Mouse (Mus musculus) cerebellum, postnatal 25 days (tissue): ENCODE measurements around the gene Eml6.
"Not testable (repeated sequence)": the region's sequence is repeated elsewhere in the genome, so short reads cannot be mapped to it uniquely, and the experiment has no call there.

Experiments used
- DNase-seq, 2 experiments: peaks; one replicate each; pipeline ENCODE4 v3.0.0; 2021; ENCODE audit warnings: mixed read lengths in 2 of 2

The Eml6 gene

DNA sequence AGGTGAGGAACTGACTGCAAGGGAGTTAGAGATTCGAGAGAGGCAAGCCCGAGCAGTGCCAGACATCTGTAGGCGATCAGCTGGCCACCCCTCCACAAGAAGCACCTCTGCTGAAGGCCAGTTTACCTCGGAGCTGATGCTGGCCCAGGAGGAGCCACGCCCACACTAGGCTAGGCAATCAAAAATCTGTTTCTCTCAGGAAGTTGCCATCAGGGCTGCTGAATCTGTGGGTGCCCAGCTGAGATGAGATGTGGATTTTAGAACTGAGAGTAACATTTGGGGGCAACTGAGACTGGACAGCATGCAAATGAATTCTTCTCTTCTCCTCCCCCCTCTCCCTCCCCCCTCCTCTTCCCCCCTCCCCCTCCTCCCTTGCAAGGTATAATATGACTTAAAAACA is 238.4 kb downstream of the Eml6 start:
- DNase-seq, result no peak

DNA sequence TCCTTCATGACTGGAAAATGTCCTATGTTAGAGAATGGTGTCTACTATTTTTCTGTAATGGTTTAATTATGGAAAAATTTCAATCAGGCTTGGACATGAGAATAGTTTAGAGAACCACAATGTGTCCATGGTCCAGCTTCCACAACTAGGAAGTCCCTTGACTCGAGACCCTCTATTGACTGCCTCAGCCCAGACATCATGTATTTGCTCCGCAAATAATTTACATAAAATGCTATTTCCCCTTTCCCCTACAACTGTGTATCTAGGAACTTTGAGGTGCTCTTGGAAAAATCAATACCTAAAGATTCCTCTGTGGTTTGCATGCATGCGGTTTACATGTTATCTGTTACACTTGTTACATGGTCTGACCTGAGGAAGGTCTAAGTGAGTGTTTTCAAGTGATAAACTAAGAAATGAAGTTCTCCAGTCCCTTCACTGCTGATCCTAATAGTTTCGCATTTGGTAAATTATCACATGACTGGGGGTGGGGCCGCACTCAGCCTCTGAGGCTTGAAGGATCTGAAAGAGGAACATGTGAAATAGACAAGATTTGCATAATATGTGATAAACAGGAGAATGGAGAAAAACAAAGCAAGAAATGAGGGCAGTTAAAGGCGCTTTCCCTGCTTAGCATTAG is 239.1 kb downstream of the Eml6 start:
- DNase-seq, result no peak

DNA sequence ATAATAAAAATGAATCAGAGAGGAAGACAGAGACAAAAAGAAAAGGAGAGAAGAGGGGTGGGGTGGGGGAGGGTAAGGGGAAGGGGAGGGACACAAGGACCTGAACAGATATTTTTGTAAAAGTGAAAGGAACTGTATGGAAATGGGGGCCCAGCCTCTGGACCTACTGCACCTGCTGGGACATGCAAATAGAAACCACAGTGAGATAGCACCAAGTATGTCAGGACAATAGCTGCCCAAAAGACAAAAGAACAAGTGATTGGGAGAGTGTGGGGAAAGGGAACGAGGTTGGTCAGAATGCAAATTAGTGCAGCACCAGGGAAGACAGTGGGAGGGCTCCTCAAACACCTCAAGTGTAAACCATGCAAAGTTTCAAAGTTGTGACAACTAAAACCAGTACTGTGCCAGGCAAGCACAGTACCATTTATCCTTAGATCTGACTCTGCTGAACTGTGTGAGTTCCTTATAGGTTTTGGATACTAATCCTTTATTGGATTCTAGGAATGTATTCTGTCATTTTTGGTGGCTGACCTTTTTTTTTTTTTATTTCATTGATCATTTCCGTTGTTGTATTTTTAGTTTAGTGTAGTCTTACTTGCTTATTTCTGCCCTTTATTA is 246.3 kb downstream of the Eml6 start:
- DNase-seq, result no peak

DNA sequence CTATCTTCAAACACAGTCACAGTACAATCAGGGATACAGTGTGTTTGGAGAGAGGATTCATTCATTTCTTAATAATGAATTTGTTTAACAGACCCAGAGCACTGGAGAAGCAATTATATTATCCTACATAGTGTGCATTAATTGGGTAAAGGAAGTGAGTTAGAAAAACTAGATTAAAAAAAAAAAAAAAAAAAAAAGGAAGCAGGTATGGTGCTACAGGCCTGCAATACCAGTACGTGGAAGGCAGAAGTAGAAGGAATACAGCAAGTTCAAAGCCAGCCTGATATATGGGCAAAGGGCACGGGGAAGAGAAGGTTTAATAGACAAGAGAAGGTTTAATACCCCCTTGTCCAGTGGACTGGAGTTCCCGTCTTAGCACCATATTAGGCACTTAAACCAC is 246.9 kb downstream of the Eml6 start:
- no peak for DNase-seq

DNA sequence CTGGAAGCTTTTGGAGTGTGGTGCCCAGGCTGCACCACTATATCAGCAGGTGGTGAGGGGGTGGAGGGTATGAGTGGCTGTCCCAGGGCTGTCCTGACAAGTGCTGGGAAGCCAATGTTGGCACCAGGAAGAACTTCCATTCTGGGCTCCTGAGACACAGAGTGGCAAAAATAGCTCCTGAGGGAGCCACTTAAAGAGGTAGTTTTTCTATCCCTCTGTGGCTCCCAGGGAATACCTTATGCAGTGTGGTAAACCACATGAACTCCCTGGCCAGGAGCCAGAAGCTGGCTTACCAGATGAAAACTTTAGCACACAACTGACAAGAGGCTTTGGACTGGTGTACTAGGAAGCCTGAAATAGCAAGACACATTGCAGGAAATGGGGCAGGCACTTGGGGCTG is 247.9 kb downstream of the Eml6 start:
- peak; percentile 26 to 54 for DNase-seq

DNA sequence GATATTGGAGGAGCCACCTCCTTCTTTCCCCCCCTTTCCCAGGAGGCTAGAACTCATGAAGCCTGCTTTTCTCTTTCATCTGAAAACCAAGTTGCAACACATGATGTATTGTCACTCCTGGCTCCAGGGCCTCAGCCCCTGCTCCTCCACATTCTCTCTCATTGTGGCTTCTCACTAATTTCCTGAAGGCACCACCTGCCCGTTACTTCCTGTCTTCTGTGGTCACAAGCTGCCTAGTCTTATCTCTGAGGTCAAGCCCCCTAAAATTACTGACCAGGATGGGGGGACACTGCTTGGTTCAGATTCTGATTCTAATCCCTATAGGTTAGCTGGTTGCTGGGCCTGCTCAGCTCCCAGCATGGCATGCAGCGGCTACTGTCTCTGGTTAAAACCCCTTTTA is 251.1 kb downstream of the Eml6 start:
- no peak for DNase-seq

DNA sequence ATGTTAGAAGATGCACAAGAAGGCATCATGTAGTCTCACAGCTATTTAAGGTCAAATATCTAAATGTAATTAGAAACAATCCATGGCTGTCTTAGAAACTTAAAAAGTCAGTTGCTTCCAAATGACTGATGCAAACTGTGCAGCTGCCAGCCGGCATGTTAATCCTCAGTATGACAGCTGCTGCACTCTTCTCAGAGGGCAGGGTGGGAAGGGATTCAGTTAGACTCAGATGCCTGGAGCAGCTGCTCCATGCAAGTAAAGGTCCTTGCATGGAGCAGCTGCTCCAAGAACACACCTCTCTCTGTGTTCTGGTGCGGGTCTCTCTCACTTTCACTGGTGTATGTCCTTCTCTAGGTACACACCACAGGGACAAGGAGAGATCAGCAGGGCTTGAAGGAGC is 251.5 kb downstream of the Eml6 start:
- DNase-seq, result no peak

DNA sequence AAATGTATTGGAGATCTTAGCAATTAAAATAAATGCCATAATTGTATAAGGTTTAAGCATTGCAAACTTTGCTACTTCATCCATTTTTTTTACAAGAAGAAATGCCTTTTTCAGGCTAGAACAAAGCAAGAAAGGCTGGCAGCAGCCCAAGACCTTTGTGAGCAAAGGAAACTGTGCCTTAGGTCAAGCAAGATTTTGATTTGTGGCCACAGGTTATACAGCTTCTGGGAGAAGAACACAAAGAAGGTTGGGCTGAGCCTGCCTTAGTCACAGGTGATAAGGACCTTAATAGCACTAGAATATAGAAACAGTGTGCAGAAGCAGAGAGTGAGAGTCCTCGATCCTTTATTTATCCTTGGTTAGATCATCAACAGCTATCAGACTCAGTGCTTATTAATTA is 253.6 kb downstream of the Eml6 start:
- no peak for DNase-seq

DNA sequence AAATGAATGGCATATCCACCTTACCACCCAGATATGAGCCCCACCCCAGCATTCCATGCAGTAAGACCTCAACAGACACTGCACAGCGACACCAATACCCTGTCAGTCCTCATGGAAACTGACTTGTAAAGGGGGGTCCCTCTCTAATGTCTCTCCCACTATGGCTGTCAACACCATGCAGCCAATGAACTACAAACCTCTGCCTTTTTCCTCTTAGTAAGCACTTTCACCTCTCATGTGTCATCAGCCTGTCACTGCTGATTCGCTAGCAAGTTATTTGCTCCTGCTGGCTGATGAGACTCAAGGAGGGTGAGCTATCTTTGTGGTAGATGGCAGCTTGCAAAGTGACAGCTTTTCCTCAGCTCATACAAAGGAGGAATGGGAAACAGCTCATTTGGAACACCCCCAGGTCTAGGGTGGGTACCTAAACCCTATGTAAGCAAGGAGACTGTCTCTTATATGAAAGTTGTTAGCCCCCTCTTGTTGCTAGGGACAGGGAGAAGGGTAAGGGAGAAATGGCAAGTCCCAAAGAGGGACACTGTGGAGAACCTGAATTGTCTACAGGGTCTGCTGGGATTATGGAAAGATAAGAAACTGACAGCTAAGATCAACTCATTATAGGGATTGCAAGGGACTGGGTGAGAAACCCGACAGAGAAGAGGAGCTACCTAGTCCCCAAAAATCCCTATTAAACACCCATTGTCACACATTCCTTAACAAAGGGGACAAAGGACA is 255.0 kb downstream of the Eml6 start:
- DNase-seq, result no peak

DNA sequence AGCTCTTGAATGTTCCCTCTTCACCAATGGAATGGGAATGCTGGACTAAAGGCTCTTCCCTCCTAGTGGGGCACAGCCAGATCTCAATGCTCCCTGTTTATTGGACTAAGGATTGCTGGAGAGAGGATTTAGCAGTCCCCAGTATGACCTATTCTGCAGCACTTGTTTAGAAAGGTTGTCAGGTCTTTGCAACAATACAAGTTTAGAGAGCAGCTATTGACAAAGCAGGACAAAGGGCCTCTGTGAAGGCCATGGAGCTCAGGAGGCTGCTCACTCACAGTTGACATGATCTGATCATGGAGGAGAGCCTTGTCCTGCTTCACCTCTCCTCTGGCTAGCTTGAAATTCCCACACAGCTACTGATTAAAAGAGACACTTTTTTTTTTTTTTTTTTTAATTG is 257.3 kb downstream of the Eml6 start:
- DNase-seq, result no peak

DNA sequence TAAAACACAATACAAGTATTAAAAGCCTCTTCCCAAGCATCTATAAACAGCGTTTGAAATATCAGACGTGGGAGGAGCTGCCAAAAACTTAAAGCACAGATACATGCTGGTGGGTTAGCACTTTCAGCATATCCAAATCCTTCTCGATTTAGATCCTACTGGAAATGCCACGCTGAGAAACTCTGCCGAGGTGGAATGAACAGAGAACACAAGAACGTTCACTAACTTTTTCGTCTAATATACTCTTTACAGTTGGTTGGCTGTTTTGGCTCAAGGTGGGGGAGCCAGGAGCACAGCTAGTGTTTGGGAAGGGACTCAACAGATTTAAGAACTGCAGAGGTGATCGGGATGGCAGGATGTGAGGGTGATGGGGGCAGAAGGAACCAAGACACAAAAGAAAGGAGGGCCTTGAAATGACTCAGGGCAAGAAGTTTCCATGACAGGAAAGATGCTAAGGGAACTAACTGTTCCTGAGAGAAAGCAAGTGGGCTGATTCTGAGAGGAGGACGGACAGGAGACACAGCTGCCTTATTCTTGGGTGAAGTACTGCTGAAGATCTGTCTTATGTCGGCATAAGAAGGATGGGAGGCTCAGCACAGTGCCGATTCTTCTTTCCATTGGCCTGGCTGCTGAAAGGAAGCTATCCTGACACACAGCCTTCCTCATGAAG is 259.4 kb downstream of the Eml6 start:
- no peak for DNase-seq

DNA sequence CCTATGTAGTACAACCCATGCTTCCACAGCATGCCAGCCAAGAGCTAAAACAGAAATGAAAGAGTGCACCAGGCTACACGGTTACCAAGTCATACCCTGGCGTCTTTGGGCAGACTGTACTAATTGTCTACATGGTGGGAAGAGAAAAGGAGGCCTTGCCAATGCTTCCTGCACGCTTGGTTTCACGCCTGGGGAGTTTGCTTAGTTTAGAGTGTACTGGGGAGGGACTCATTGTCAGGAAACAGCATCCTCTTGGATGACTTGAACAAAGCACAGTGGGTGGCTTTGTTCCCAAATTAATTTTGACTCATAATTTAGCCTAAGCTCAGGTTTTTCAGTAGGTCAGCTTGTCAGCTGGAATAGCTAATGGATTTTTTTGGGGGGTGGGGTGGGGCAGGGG is 260.8 kb downstream of the Eml6 start:
- peak; percentile 48 to 58 for DNase-seq

DNA sequence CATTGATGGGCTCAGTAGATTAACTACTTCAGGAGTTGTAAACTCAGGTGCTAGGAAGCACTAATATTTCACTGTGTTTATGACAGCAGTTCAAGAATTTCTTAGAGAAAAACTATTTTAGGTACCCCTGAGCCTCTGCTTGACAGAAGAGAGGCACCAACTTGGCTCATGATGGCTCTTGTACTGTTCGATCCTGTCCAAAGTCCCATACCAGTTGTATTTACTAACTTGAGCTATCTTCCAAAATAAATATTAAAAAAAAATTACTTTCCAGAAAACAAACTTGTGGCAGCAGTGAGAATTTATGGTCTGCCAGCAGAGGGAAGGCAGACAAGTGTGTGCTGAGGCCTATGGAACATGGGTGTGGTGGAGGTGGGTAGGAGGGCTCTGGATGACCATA is 263.1 kb downstream of the Eml6 start:
- DNase-seq, result no peak

DNA sequence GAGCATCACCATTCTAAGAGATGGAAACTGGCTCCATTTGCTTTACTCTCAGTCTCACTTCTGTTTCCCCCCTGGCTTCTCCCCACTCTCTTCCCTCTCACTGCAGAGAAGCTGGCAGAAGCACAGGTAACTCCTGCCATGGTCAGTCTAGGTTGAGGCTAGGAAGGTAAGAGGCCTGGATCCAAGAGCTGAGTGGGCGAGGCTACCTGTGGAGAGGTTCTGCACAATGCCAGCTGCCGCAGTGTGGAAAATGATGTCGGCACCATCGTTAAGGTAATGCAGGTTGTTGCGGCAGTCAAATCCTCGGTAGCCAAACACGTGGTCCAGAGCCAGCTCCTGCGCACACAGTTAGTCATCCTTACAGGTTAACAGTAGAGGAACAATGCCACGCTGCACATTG is 264.4 kb downstream of the Eml6 start:
- peak; percentile 64 to 65 for DNase-seq

DNA sequence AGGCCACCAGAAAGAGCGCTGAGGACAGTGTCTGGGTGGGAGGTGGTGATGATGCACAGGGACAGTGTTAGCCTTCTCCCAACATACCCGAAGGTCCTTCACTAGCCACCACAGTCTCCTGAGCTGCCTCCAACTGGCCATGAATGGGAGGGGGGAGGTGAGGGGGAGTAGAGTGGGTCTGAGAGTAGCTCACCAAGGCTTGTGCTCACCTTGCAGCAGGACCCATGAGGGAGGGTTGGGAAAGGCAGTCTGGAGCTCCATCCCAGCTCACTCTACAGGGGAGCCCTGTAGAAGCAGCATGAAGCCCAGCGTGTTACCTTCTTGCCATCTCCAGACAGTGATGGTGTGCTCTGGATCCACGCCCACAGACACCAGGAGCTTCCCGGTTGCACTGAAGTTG is 267.2 kb downstream of the Eml6 start:
- DNase-seq, result no peak

DNA sequence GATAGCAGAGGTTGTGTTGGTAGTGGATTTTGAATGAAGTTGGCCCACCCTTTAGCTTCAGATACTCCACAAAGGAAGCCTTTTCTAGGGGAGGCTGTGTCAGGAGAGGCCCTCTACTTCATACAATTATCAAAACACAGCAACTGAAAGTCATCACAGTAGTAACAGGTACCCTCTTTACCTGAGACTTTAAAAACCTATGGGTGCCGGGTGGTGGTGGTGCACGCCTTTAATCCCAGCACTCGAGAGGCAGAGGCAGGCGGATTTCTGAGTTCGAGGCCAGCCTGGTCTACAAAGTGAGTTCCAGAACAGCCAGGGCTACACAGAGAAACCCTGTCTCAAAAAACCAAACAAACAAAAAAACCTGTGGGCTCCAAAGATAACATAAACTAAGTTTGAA is 269.8 kb downstream of the Eml6 start:
- not testable (repeated sequence) for DNase-seq

DNA sequence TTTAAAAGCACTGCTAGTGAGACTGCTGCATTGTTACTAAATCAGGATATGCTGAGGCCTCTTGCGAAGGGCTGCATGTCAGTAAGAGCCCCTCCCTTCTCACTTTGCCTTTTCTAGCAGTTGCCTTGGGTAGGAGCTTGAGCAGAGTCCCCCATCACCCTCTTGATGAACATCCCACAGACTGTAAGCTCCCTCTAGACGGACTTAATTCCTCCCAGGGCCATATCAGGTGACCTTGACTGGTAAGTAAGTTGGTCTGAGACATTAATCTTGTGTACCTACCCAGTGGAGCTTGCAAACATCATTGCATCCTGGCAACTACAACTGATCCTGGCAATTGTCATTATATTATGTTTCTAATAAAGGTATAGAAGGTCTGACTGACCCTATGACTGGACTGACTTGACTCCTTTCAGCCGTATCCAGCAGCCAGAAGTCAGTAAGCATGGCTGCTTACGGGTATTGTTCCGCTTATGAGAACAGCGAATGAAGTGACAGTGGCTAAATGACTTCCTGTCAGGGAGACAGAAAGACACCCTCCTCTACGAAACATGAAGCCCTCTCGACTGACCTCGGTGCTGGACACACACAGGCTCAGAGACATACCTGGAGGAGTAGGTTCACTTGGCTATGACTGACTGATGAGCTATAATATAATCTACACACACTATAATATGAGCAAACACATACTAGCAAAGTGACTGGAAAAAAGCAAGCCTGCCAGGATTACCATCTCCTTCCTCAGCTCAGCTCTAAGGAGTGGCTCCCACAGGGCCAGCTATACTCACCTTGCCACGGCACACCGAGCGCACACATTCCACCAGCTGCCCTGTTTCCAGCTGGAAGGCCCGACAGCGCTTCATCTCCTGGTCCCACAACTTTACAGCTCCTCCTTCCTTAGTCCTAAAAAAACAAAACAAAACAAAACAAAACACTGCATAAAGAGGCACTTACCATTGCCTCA is 273.9 kb downstream of the Eml6 start:
- DNase-seq, result no peak

DNA sequence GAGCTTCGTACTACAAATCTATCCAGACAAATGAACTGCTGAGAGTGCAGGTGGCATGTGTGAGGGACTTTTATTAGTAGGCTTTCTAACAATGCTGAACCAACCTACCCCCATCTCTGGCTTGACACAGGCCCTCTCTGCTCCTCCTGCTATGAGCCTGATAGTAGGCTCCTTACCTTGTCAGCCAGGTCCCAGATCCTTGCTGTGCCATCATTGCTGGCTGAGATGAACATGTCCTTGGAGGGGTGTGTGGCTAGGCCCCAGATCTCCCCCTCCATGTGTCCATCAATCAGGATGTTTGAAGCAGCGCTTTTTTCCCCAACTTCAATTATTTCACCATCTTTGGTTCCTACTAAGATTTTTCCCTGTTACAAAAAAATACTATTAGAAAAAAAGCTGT is 274.8 kb downstream of the Eml6 start:
- DNase-seq, result no peak

DNA sequence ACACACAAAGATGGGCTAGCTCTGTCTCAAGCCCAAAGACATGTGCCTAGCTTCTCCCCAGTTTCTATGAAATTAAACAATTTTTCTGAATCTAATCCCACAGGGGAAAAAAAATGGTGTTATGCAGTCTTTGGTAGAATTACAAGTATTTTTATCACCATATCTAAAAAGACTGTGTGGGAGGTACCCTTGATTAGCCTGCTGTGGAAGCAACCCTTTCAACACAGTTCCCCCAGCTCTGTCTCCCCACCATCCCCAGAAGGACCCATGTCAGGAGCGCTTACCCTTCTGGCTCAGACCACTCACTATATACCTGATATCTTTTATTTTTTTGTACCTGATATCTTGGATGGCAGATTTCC is 276.4 kb downstream of the Eml6 start:
- DNase-seq, result no peak

DNA sequence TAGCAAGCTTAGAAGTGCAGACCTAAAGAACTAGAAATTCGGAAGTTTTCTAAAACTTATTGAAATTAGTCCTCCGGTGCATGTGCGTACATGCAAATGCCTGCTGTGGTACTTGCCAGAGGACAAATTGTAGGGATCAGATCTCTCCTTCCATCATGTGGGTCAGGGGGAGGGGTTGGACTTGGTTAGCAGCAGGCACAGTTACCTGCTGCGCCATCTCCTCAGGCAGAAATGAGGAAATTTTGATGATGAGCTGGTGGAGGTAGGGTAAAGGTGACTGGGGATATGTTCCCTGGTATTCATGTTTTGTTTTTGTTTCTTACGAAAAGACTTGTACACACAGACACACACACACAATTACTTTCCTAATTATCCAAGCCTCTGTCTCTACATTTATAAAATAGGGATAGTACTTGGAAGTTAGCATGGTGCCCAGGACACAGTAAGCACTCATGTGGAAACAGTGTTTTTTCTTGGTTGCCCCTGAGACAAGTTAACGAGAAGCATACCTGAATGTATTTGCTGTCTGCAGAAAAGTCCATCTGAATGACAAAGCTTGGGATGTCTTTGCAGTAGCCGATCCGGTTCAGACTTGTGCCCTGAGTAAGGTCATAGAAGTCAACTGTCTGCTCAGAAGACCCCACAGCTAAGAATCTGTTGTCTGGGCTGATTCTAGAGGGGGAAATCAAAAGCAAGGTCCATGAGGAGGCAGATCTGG is 276.9 kb downstream of the Eml6 start:
- no peak for DNase-seq

DNA sequence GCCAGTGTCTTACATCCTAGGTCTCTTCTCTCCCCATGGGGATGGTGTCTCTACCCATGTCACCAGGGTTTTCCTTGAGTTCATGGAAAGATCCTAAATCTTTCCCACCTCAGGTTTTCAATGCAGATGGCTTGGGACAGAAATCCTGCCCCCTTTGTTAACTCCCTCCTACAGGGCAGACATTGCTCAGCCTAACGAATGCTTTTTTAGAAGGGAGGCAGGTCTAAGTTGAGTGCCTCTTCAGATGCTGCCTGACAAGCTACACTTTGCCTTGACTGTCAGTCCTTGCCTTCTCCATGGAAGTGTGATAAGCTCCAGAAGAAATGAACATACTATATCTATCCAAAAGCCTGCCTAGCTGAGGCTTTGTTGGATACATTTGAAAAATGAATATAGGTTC is 278.0 kb downstream of the Eml6 start:
- no peak for DNase-seq

DNA sequence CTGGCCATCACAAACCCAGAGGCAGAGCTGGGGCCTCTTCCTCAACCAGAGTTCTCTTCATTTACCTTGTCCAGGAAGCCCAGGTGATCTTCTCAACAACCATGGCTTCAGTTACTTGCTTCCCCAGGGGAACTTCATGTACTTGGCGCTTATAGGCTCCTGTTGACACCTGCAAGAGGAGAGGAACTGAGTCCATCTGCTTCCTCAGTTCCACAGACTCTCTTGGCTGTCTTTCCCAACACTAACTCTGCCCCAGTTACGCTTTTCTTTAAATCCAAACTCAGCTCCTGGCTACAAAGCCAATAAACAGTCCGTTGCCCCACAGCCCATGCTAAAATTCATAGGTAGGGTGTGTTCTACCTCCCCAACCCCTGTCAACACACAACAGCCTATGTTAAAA is 278.5 kb downstream of the Eml6 start:
- DNase-seq, result no peak
